Comparison of ENCODE assay signal across 21 mouse cellular contexts in genomic region chr10:4290145-4290544, GRCm38 (mm10). TPM values are rescaled to one million over a fixed set of nuclear protein-coding genes. Genes with fewer than 3 reads are reported as not detected.
DNase-seq lines count a peak whose midpoint lies in the region; ATAC-seq and TF ChIP-seq lines count a peak whose summit lies in the region.
"Had no signal": no experiment of that assay in that cellular context is flagged by ENCODE, and none has a peak within 500 bp of the region (broad histone marks: within the 10 kb centered on the region; RNA-seq: fewer than 3 reads in every experiment).

No protein-coding gene starts in this region.

- no peak overlapping the region for H3K4me3 ChIP-seq in hindbrain, embryonic 16.5 days (ENCODE audit: low read length)
- no peak overlapping the region for H3K4me3 ChIP-seq in hindbrain, postnatal 0 days (ENCODE audit: low read length)
- H3K4me3 ChIP-seq in neural tube, embryonic 11.5 days (ENCODE audit: low read depth, low read length), result no peak overlapping the region
- H3K4me3 ChIP-seq: embryonic facial prominence, embryonic 13.5 days; forebrain, embryonic 12.5 days; heart, embryonic 10.5 days; intestine, embryonic 15.5 days had no signal

- no peak for TF ChIP-seq CTCF in hindbrain, postnatal 0 days (IDR thresholded peaks at IDR 0.05; ENCODE audit: low read depth)
- peak; percentile 19 for TF ChIP-seq CTCF in Patski (IDR thresholded peaks at IDR 0.05)

- H3K4me2 ChIP-seq in hindbrain, embryonic 16.5 days (ENCODE audit: low read length), result no peak overlapping the region
- H3K4me2 ChIP-seq in hindbrain, postnatal 0 days (ENCODE audit: low read depth, low read length), result no peak overlapping the region
- H3K4me2 ChIP-seq in neural tube, embryonic 11.5 days (ENCODE audit: low read depth), result no peak overlapping the region
- H3K4me2 ChIP-seq: embryonic facial prominence, embryonic 13.5 days; forebrain, embryonic 12.5 days; intestine, embryonic 15.5 days had no signal

- POLR2A ChIA-PET in Patski (lab: Charles Lee), result interaction anchor here (1.1 to 1.2 kb wide), 2 partner anchors 19 to 135 kb away, joined by 3 read pairs; no protein-coding TSS in a partner anchor

- 0 out of 2 replicates have a peak, but pooled peaks have one; percentile 16 for ATAC-seq in hindbrain, embryonic 16.5 days
- no peak for ATAC-seq in hindbrain, postnatal 0 days
- no peak for ATAC-seq in neural tube, embryonic 11.5 days (ENCODE audit: insufficient read depth, low FRiP score, low TSS enrichment)
- peak; percentile 63 for ATAC-seq in Patski
- ATAC-seq in monocyte, adult 5-6 weeks (replicated peaks; ENCODE audit: insufficient number of reproducible peaks, low FRiP score, low TSS enrichment, poor library complexity, severe bottlenecking), result no peak
- ATAC-seq: forebrain, embryonic 16.5 days; intestine, embryonic 15.5 days had no signal

- in situ Hi-C loops in Patski (cut with MboI; ENCODE audit: low pct_unique_long_range_greater_than_20kb), result no loop called here

- no peaks in the 10 kb centered on the region for H3K4me1 ChIP-seq in hindbrain, embryonic 16.5 days (ENCODE audit: control insufficient read depth, insufficient read depth, low read depth, low read length)
- no peaks in the 10 kb centered on the region for H3K4me1 ChIP-seq in hindbrain, postnatal 0 days (ENCODE audit: insufficient read depth, low read length)
- peaks cover 3% of the 10 kb centered on the region; the same call in 1 of the 2 replicates for H3K4me1 ChIP-seq in neural tube, embryonic 11.5 days (ENCODE audit: control insufficient read depth, insufficient read depth, low read length)

- no peaks in the 10 kb centered on the region for H3K9me3 ChIP-seq in hindbrain, embryonic 16.5 days (ENCODE audit: control insufficient read depth, low read length)
- H3K9me3 ChIP-seq in hindbrain, postnatal 0 days (ENCODE audit: low read length), result no peaks in the 10 kb centered on the region
- H3K9me3 ChIP-seq in neural tube, embryonic 11.5 days (ENCODE audit: control insufficient read depth, low read length), result no peaks in the 10 kb centered on the region
- H3K9me3 ChIP-seq: embryonic facial prominence, embryonic 13.5 days; forebrain, embryonic 12.5 days; heart, embryonic 10.5 days; intestine, embryonic 15.5 days had no signal

- DNase-seq in hindbrain, postnatal 0 days (ENCODE audit: low spot score), result no peak
- peak; percentile 9 for DNase-seq in neural tube, embryonic 11.5 days (ENCODE audit: low spot score)
- no peak for DNase-seq in neural tube, embryonic 10.5 days (ENCODE audit: extremely low spot score, low spot score)
- DNase-seq in Patski (ENCODE audit: low read depth, low spot score), result no peak
- no peak for DNase-seq in layer of hippocampus, adult 18-20 months (ENCODE audit: low spot score in 2 of 2)
- DNase-seq: adrenal gland, postnatal 14 days; cerebellum, adult 18-20 months; cerebellum, adult 9-11 months; cerebellum, postnatal 36 days; gastrocnemius, postnatal 10 days; heart, adult 18-20 months; heart, postnatal 10 days; heart, postnatal 4 days had no signal

- no peak overlapping the region for H3K9ac ChIP-seq in hindbrain, embryonic 16.5 days (ENCODE audit: low read depth, low read length)
- H3K9ac ChIP-seq in hindbrain, postnatal 0 days (replicated peaks; ENCODE audit: low read length), result no peak overlapping the region
- H3K9ac ChIP-seq in neural tube, embryonic 11.5 days (ENCODE audit: low read length), result no peak overlapping the region
- H3K9ac ChIP-seq: embryonic facial prominence, embryonic 13.5 days; forebrain, embryonic 12.5 days; intestine, embryonic 15.5 days had no signal

- WGBS in hindbrain, embryonic 16.5 days, result 47% methylated on average over 3 of the region's 3 CpGs
- 33% methylated on average over 3 of the region's 3 CpGs for WGBS in hindbrain, postnatal 0 days
- WGBS in neural tube, embryonic 11.5 days, result 51% methylated on average over 3 of the region's 3 CpGs

- H3K36me3 ChIP-seq in hindbrain, embryonic 16.5 days (ENCODE audit: control insufficient read depth, insufficient read depth, low read length), result no peaks in the 10 kb centered on the region
- H3K36me3 ChIP-seq in hindbrain, postnatal 0 days (ENCODE audit: insufficient read depth, low read length), result no peaks in the 10 kb centered on the region
- H3K36me3 ChIP-seq in neural tube, embryonic 11.5 days (ENCODE audit: control insufficient read depth, insufficient read depth, low read length), result no peaks in the 10 kb centered on the region
- H3K36me3 ChIP-seq: embryonic facial prominence, embryonic 13.5 days; forebrain, embryonic 12.5 days; heart, embryonic 10.5 days; intestine, embryonic 15.5 days had no signal

- CTCF ChIA-PET in Patski (lab: Charles Lee), result interaction anchor here (1.0 to 2.1 kb wide), 2 partner anchors 23 to 35 kb away, joined by 3 to 5 read pairs; no protein-coding TSS in a partner anchor

- no peaks in the 10 kb centered on the region for H3K27me3 ChIP-seq in hindbrain, embryonic 16.5 days (replicated peaks; ENCODE audit: control insufficient read depth, insufficient read depth, low read length)
- no peaks in the 10 kb centered on the region for H3K27me3 ChIP-seq in hindbrain, postnatal 0 days (ENCODE audit: insufficient read depth, low read length)
- no peaks in the 10 kb centered on the region for H3K27me3 ChIP-seq in neural tube, embryonic 11.5 days (ENCODE audit: control insufficient read depth, insufficient read depth, low read length)
- no peaks in the 10 kb centered on the region for H3K27me3 ChIP-seq in Patski
- H3K27me3 ChIP-seq: CH12.LX; embryonic facial prominence, embryonic 13.5 days; forebrain, embryonic 12.5 days; intestine, embryonic 15.5 days had no signal

- H3K27ac ChIP-seq in hindbrain, embryonic 16.5 days (ENCODE audit: low read depth, low read length), result no peak overlapping the region
- no peak overlapping the region for H3K27ac ChIP-seq in hindbrain, postnatal 0 days
- H3K27ac ChIP-seq in neural tube, embryonic 11.5 days (ENCODE audit: low read depth, low read length), result no peak overlapping the region
- H3K27ac ChIP-seq: embryonic facial prominence, embryonic 13.5 days; forebrain, embryonic 12.5 days; heart, embryonic 10.5 days; intestine, embryonic 15.5 days had no signal

RNA-seq across cellular contexts. Expression of gene Akap12, which starts 24.0 kb away (rescaled TPM):
- 42.4 and 50.7 TPM in 2 replicates for polyA plus RNA-seq in hindbrain, embryonic 16.5 days (2015; fragmentation: Nextera tagmentation; extraction: Ambion mirVana)
- 32.9 and 40.4 TPM in 2 replicates for total RNA-seq in hindbrain, postnatal 0 days (2014; rRNA removed)
- 35.7 and 35.9 TPM in 2 replicates for polyA plus RNA-seq in hindbrain, postnatal 0 days (2015; fragmentation: Nextera tagmentation; extraction: Ambion mirVana)
- 70.2 and 74.4 TPM in 2 replicates for polyA plus RNA-seq in neural tube, embryonic 11.5 days (2014; fragmentation: Nextera tagmentation; extraction: Ambion mirVana)
- 367 TPM for polyA plus RNA-seq in Patski (2021)
- total RNA-seq in layer of hippocampus, adult 18-20 months (2021), result 10 to 100 TPM; 12.1 TPM
- total RNA-seq in monocyte, adult 5-6 weeks (2017), result 5.5 to 7.9 TPM (median 6.9 TPM) in 3 replicates

Comparison
In these comparisons a context has a peak if more than half of its experiments do, and no peak if none do; other contexts are left out.
1. ATAC-seq: peak in hindbrain, embryonic 16.5 days (single experiment) and Patski (single experiment); none in hindbrain, postnatal 0 days (single experiment), neural tube, embryonic 11.5 days (single experiment) and monocyte, adult 5-6 weeks (single experiment).